Mouse (Mus musculus) cerebellum, postnatal 14 days (tissue): ENCODE measurements around the gene Sephs2.

Experiments used
- DNase-seq, 2 experiments: peaks; one replicate each; pipeline ENCODE4 v3.0.0; 2021; ENCODE audit warnings: mixed read lengths in 2 of 2

The Sephs2 gene

GRCm38 (mm10) chr7:127273925-127274789, at the start of gene Sephs2:
Gene Sephs2, minus strand, starts transcription at chr7:127274055.
- DNase-seq = peak; percentile 98 to 99

- DNase-seq = peak; percentile 59 to 85
Measured at GRCm38 (mm10) chr7:127322085-127322484, 48.2 kb upstream of the Sephs2 start.

- no peak for DNase-seq
Measured at GRCm38 (mm10) chr7:127321106-127321505, 47.3 kb upstream of the Sephs2 start.

GRCm38 (mm10) chr7:127313912-127314311, 40.1 kb upstream of the Sephs2 start:
- no peak for DNase-seq

- no peak for DNase-seq
Measured at GRCm38 (mm10) chr7:127309951-127310350, 36.1 kb upstream of the Sephs2 start.

- peak; percentile 84 to 85 for DNase-seq
Measured at GRCm38 (mm10) chr7:127308887-127309286, 35.0 kb upstream of the Sephs2 start.

- no peak for DNase-seq
Measured at GRCm38 (mm10) chr7:127308431-127308830, 34.6 kb upstream of the Sephs2 start.

- no peak for DNase-seq
Measured at GRCm38 (mm10) chr7:127297586-127298193, 23.8 kb upstream of the Sephs2 start.

GRCm38 (mm10) chr7:127296786-127297555, 23.1 kb upstream of the Sephs2 start:
- no peak for DNase-seq

- no peak for DNase-seq
Measured at GRCm38 (mm10) chr7:127296098-127296497, 22.2 kb upstream of the Sephs2 start, which contains the start of gene Itgal. Gene Itgal, plus strand, starts transcription at chr7:127296260.

GRCm38 (mm10) chr7:127290142-127290541, 16.3 kb upstream of the Sephs2 start:
- DNase-seq = no peak

- no peak for DNase-seq
Measured at GRCm38 (mm10) chr7:127289306-127289705, 15.5 kb upstream of the Sephs2 start.

GRCm38 (mm10) chr7:127287940-127288339, 14.1 kb upstream of the Sephs2 start:
- DNase-seq = no peak

- no peak for DNase-seq
Measured at GRCm38 (mm10) chr7:127285154-127285553, 11.3 kb upstream of the Sephs2 start.

- no peak for DNase-seq
Measured at GRCm38 (mm10) chr7:127282190-127282589, 8.3 kb upstream of the Sephs2 start.

GRCm38 (mm10) chr7:127281114-127281513, 7.3 kb upstream of the Sephs2 start:
- DNase-seq = no peak

- no peak for DNase-seq
Measured at GRCm38 (mm10) chr7:127280092-127280491, 6.2 kb upstream of the Sephs2 start.

GRCm38 (mm10) chr7:127278311-127278710, 4.5 kb upstream of the Sephs2 start:
- peak; percentile 40 to 57 for DNase-seq

GRCm38 (mm10) chr7:127276519-127276961, 2.7 kb upstream of the Sephs2 start:
- no peak for DNase-seq

GRCm38 (mm10) chr7:127273118-127273923, 534 bp downstream of the Sephs2 start:
- peak in 1 of 2 experiments; percentile 67 for DNase-seq

GRCm38 (mm10) chr7:127272566-127272965, 1.3 kb downstream of the Sephs2 start:
- no peak for DNase-seq

GRCm38 (mm10) chr7:127271093-127271492, 2.8 kb downstream of the Sephs2 start:
- DNase-seq = no peak
